Mouse (Mus musculus): ENCODE measurements around the gene AL731706.1.

AL731706.1 gene

GRCm38 (mm10) chr2:136835882-136836281, 55.3 kb downstream of the AL731706.1 start:
- DNase-seq (ENCODE audit: low spot score) = no peak

GRCm38 (mm10) chr2:136834715-136835075, 56.5 kb downstream of the AL731706.1 start:
- no peak for DNase-seq (ENCODE audit: low spot score)

GRCm38 (mm10) chr2:136833976-136834714, 57.0 kb downstream of the AL731706.1 start:
- DNase-seq (ENCODE audit: low spot score) = no peak

- no peak for DNase-seq (ENCODE audit: low spot score)
Measured at GRCm38 (mm10) chr2:136832936-136833335, 58.3 kb downstream of the AL731706.1 start.
